Mouse (Mus musculus): ENCODE results near the gene Cers6.

Gene Cers6

DNA sequence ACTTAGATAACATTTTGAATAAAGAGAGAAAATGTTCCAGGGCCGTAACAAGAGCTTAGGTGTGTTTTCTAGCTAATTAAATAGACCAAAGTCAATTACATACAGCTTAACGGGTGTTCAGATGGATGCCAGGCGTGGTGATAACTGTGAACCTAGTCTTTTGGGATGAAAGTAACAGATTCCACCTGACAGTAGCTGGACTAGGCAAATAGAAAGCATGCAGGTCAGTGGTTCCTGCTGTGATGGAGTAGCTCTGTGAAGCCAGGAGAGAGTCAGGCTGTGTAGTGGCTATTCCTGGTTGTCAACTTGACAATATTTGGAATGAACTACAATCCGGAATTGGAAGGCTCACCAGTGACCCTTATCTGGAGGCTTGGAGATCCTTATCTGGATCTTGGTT lies 56.3 kb downstream of the Cers6 start:
- DNase-seq (ENCODE audit: low spot score) = no peak

DNA sequence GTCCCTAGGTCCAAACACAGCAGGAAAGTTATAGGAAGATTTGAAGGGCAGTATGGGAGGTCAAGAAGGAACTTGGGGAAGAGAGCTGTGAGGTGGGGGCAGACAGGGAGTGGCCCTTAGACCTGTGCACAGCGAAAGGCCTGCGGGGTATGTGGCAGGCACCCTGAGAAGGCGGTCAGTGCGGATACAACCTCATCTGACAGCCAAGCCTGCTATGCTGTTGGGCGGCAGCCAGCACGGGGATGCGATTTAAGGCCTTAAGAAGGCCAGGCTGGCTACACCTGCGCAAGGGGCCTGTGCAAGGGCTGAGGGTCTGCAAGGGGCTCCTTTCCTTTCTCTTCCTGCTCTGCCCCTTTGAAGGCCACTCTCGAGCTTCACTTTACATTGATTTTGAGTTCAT lies 63.1 kb downstream of the Cers6 start:
- peak; percentile 14 for DNase-seq (ENCODE audit: low spot score)

DNA sequence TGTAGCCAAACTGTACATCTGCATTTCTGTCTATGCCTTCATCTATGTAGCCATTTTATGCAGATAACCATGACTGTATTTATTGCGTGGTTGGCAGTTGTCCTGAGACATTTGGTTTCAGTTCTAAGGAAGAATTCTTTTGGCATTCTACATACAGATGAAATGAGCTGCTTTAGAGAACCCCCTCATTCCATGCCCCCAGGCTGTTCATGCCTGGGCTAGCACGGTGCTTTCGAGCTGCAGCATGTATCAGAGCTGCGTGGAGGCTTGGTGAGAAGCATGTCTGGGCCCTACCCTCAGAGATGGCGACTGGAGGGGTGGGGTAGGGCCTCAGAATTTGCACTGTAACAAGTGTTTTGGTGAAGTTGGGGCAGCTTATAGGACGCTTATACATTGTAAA lies 64.3 kb downstream of the Cers6 start:
- DNase-seq (ENCODE audit: low spot score) = no peak

DNA sequence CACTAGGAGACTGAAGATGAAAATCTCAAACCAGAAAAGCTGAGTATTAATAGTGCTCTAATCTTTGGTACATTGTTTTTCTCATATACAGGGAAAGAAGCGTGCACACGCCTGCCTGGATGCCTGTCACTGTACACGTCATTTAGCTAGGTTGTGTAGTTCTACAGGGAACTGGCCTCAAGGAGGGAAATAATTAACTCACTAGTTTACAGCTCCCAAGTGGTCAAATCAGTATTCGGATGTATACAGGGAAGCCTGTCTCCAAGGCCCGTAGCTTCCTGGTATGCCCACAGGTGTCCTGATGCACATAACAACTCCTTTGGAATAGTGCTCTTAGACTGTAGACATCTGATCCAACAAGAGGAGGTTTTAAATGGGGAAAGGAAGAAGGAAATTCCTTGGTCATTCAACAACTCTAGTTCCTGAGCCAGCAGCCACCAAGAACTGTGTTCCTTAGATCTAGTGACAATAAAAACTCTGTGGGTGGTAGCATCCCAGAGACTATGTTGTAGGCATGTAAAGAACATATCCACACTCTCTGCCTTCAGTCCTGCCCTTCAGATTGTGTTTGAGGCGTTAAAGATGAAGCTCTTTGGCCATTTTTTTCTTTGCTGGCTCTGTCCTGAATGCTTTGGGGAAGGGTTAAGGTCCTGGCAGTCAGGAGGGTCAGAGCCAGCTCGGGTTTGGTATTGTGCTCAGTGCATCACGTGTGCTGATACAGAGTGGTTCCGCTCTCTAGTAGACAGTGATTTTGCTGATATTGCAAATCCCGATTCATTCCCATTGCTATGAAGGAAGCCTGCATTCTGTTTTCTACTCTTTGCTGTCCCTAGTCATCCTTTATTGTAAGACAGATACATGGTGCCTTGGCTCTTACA lies 65.9 kb downstream of the Cers6 start:
- no peak for DNase-seq (ENCODE audit: low spot score)

DNA sequence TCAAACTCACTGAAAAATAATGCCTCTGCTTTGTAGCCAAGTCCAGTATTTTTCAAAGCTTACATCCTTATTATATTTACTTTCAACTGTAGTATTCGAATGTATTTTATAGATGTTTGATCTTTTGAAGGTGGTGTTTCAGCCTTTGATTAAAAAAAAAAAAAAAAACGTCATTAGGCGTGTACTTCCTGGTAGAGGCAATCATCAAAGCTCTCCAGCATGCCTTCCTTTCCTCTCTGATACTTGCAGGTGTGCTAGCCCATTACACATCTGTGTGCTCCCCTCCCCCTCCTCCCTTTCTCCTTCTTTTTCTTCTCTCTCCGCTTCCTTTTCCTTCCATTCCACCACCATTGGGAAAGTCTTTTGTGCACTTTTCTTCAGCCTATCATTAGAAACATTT lies 71.0 kb downstream of the Cers6 start:
- DNase-seq (ENCODE audit: low spot score) = no peak

DNA sequence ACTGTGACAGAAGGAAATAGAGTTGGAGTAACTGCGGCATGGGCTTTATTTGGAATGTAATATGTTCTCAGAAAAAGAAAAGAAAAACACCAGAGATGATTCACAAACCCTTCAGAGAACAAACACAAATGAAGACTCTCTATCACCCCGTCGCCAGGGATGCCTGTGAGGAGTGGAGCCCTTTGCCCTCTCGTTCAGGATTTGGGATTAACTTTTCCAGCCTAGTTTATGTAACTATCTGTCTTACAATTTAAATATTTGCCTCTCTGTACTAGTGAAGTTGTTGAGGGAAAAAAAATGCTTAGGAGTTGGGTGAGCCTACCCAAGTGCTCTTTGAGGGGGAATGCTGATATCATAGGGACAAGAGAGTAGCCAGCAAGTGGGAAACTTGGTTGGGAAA lies 71.4 kb downstream of the Cers6 start:
- no peak for DNase-seq (ENCODE audit: low spot score)

DNA sequence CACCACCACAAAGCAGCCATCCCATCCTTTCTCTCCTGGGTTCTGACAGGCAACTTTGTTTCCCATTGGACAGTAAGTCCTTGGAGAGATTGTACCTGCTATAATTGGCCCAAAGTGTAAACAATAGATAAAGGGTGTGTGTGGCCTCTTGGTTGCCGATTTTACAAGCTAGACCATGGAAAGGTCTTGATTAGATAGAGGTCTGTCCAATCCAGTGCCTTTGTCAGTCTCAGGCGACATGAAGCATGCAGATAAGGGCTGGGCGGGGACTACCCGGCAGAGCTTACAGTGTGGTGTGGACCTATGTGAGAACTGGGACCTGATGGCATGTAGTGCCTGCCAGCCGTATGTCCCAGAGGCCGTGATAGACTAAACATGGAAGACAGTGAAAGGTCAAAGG lies 73.4 kb downstream of the Cers6 start:
- DNase-seq (ENCODE audit: low spot score) = peak; percentile 40

DNA sequence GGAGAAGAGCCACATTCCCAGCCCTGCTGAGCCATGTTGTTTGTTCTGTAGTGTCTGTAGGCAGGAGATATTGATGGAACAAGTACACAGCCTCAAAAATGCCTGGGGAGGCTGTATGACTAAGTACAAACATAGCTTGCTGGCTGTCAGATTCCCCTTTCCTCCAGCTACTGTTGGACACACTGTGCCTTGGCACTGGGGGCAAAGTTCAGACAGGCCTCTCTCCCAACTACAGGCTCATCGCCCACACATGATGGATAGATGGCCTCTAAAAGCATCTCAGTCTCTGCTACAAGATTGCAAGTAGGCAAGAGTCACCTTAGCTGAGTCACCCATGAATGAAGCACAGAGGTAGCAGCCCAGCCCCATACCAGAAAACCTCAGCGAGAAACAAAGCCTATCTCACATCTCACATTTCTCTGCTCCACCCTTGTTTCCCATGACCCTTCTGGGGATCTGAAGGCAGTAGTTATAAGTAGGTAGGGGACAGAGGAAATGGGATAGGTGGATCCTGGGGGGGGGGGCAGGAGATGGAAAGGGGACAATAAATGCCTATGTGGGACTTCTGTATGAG lies 74.6 kb downstream of the Cers6 start:
- no peak for DNase-seq (ENCODE audit: low spot score)

DNA sequence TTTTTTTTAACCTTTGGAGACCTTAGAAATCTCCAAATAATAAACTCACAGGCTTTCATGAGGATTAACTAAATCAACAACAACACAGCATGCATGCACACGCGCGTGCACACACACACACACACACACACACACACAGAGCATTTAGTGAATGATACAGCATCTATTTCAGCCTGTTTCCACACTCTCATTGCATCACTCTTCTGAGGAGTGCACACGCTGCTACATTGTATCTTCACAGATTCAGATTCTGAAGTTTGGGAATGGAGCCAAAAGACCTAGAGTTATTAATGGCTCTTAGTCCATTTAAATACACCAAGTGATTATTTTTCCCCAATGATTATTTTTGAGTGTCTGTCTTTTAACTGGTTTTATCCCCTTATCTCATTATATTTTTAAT lies 75.5 kb downstream of the Cers6 start:
- no peak for DNase-seq (ENCODE audit: low spot score)

DNA sequence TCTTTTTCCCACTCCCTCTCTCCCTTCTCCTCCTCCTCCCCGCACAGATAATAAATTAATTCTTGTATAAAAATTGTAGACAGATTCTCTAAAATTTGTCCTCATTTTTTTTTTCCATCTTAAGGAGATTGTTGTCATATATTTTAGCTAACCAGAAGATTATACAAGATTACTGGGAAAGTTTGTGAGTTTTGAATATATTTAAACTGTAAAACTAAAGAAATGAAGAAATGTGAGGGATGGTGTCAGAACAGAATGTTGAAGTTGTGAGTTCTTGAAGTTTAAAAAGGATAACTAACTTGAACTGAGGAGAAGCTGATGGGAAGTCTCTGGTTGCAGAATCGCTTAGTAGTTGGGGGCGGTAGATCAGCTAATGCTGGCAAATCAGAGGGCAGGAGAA lies 76.6 kb downstream of the Cers6 start:
- DNase-seq (ENCODE audit: low spot score) = no peak

DNA sequence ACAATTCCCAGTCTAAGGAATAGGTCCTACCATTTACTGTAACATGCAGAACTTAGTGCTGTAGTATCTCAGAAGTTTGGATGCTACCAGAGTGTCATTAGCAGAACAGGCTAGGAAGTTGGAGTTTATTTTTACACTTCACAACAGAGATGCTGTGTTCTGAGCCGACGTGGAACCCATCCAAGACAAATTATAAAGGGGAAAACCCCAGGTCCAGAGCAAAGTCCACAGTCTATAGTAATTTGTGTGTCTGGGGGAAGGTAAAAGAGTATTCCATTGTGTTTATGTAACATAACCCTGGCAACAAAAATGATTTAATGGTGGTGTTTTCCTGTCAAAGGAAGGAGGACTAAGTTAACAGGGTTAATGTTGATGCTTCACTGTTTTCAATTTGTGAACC lies 83.7 kb downstream of the Cers6 start:
- DNase-seq (ENCODE audit: low spot score) = no peak

DNA sequence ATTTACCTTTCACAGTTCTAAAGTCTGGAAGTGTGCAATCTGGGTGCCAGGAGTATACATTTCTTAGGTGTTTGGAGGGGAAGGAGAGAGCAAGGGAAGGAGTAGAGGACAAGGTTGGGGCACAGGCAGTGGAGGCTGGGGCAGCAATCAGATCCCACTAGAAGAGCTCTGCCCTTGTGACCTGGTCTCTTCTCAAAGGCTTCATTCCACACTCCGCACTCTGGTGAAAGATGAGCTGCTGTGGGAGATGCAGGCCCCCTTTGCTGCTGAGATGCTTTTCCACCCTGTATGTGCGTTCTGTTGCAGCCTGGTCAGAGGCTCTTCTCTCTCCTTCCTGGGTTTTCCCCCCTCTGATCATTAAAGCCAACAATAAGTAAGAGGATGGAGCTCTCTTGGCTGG lies 84.7 kb downstream of the Cers6 start:
- DNase-seq (ENCODE audit: low spot score) = no peak

DNA sequence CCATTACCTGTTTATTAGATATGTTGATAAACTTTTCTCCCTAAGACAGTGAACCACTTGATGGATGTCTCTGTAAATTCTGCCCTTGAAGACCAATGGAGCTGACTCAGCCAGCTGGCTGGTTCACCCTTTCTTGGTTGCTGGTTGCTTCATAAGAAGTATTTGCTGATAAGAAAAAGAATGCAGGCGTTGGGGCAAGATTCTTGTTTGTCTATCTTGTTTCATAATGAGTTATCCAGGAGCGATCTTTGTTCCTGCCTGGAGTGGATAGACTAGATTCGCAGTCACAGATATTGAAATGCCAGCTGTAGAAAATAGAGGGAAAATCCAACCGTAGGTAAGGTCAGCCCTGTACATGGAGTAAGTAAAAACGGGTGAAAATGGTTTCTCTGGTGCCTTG lies 85.6 kb downstream of the Cers6 start:
- DNase-seq (ENCODE audit: low spot score) = no peak

DNA sequence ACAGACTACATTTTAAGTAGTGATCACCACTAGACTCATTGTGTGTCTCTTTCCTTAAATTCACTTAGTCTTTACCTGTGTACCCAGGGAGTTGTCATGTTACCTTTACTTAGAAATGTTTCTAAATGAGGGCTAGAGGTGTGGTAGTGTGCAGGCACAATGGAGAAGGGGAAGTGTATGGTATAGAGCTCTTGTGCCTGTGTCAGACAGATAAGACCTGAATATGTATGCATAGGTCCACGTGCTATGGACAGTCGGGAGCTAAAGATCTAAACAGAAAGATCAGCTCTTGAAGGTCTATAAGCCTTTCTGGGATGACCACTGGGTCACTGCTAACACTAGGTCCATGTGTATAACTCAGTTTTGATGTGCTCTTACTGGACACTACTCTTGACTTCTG lies 87.9 kb downstream of the Cers6 start:
- DNase-seq (ENCODE audit: low spot score) = no peak

DNA sequence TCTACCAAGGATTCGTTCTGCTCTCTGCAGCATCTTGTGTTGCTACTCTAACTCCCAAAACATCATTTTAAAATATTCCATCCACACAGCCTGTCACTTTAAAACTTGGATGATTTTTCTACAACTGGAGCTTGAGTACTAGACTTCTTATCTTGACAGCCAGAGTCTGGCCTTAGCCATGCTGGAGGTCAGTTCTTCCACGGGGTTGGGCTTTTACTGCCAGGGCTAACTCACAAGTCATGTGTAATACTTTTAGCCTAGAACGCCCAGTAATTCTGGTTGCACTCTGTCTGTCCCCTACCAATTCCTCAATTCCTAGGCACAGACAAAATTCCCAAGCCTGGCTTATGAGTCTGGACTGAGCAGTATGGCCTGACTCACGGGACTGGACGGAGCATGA lies 88.5 kb downstream of the Cers6 start:
- DNase-seq (ENCODE audit: low spot score) = no peak

DNA sequence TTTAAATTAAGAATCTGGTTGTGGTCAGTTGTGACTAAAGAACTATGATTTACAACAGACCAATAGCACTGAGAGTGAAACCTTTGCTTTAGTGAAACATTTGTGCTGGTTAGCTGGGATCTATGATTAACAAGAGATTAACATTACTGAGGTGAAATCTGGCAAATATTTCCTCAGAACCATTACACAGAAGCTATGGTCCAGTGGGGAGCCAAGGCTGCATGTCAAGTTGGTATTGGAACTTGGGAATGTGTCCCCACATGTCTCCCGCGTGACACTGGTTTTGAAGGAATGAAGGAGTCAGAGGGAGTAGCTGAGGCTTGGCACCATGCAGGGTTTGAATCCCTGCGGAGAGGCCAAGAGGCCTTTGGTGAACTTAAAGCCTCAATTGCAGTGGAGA lies 90.5 kb downstream of the Cers6 start:
- DNase-seq (ENCODE audit: low spot score) = no peak

DNA sequence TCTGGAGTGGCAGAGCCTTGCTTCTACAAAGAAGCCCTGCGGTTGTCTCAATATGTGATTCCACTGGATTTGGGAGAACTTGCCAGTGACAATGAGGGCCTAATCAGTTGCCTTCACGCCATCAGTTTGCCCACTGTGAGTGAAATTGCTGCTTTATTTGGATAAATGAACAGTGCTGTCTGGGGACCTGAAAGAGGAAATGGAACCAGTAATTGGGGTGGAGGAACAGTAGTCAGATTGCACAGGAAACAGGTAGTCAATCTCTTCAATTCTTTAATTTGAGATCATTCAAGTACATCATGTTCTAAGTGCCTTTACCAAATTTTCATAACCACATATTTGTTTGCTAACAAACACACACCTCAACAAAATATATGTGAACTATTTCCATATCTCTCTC lies 92.4 kb downstream of the Cers6 start:
- DNase-seq (ENCODE audit: low spot score) = no peak

DNA sequence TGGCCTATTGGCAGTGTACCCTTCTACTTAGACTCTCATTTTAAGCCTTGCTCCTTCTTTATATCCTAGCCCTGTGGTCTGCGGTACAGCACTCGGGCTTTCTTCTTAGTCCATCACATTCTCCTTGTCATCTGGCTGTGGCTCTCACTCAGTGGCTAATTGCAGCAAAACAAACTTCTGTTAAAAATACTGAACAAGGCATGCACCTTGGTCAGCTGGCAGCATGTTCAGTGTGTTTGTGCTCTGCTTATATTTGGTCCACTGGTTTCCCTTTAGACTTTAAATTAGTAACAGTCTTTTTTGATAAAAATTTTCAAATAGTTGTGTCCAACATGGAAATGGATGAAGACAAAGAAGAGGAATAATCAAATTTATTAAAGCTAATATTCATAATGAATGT lies 94.3 kb downstream of the Cers6 start:
- no peak for DNase-seq (ENCODE audit: low spot score)

DNA sequence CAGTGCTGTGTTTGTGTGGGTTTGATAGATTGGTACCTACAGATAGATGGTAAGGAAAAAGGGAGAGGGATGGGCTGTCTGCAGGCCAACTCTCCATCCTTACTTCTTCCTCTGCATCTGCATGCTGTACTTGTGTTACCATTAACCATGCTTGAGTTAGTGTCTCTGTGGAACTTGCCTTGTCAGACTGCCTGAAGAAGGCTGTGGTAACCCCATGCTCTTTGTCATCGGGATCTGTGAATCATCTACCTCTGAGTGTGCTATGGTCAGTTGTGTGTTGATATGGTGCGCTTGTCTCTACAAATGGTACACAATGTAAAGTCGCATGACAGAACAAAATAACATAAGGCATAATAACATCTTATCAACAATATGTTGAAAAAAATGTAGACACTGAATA lies 94.9 kb downstream of the Cers6 start:
- DNase-seq (ENCODE audit: low spot score) = no peak

DNA sequence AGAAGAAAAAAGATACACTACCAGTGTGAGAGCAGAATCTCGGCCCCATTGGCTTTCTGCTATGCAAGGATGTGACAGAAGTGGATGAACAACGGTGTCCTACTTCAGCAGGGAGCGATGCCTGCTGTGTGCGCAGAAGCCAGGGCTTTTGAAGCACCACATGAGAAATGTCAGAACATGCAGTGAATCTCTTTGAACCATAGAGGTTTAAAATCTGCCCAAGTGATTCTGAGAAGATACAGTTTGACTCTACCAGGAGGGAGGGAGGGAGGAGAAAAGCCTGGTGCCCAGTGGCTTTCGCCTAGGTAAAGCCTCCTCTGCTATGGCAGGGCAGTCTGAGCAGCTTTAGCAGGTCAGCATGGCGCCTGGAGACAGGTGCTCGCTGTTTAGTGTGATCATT lies 96.6 kb downstream of the Cers6 start:
- DNase-seq (ENCODE audit: low spot score) = no peak

DNA sequence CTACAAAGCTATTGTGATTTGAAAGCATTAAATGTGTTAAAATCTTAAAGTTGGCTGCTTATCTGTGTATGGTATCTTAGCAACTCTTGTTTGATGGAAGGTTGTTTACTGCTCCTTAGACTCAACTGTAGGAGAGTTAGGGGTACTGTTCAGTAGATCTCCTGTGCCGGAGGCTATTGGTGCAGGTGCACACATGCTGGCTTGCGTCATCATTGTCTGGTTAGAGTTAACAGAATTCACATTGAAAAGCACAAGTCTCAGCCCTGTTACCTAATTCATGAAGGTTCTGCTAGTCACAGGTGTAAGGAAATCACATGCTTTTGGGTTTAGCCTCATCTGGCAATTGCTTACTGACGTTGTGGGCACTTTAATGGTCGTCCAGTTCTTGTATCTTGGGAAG lies 98.3 kb downstream of the Cers6 start:
- DNase-seq (ENCODE audit: low spot score) = no peak

DNA sequence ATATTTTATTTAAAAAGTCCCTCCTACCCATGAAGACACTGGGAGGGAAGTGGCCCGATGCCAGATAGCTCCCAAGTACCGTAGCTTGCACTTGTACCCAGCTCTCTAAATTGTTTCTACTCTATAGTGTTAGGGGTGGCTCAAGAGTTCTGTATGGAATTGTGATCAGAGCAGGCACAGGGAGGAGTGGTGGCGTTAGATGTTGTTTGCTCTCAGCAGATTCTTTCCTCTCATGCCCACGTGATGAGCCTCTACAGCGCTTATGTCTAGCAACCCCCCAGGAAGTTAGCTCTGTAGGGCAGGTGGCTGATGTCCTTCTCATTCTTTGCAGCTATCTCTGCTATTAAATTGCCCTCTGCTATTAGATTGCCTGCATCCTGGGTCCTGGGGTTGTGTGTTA lies 98.8 kb downstream of the Cers6 start:
- DNase-seq (ENCODE audit: low spot score) = no peak

DNA sequence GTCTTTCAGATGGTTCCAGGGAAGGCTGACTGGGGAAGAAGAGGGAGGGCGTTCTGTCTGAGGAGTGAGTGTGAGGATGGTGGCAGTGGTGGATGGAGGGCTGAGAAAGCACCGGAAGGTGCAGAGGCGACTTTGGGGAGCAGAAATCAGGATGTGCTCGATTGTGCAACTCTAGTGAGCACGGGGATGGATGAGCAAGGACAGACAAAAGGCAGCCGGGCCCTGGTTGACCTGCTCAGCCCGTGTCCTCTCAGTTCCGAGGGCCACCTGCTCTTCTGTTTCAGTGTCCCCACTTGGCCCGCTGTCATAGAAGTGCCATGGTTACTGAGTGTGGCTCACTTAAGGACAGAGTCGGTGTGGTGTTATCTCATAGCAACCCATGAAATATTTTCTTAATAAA lies 99.4 kb downstream of the Cers6 start:
- no peak for DNase-seq (ENCODE audit: low spot score)

DNA sequence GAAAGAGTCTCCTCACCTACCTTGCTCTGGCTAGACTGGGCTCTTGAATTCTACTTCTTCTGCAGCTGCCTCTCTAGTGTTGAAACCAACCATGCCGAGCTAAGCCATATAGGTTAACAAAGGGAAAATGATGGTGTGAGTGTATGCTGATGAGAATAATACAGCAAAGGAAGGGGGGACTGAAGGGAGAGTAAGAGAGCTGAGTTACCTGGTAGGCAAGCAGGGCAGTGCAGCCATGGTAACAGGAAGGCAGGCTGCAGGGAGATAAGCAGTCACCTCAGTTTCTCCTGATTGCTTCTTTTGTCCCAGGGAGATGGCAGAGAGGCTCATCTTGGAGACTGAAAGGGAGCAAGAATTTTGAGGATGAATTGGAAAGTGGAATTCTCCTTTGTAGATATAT lies 105.1 kb downstream of the Cers6 start:
- no peak for DNase-seq (ENCODE audit: low spot score)

Measured in ovary, postnatal 36 days (tissue).